Mouse (Mus musculus) embryonic stem cell, embryonic (primary cell): ENCODE data around the gene Gsk3b.

Experiments used
- CTCF ChIA-PET, 4 experiments: fragments of 300-600 bp in 2 of 4; fragments of 350-600 bp in 2 of 4; sonication (Branson Sonifier 250); formaldehyde crosslinking; loops; one replicate each; lab custom pipeline; 2022; ENCODE audit warnings: inconsistent platforms in 2 of 4; lab: Charles Lee
- POLR2A ChIA-PET, 4 experiments: fragments of 300-600 bp in 2 of 4; fragments of 350-600 bp in 2 of 4; sonication (Branson Sonifier 250); formaldehyde crosslinking; loops; one replicate each; lab custom pipeline; 2022; ENCODE audit warnings: antibody characterized with exemption in 4 of 4, inconsistent platforms in 1 of 4; lab: Charles Lee

Gene Gsk3b

DNA sequence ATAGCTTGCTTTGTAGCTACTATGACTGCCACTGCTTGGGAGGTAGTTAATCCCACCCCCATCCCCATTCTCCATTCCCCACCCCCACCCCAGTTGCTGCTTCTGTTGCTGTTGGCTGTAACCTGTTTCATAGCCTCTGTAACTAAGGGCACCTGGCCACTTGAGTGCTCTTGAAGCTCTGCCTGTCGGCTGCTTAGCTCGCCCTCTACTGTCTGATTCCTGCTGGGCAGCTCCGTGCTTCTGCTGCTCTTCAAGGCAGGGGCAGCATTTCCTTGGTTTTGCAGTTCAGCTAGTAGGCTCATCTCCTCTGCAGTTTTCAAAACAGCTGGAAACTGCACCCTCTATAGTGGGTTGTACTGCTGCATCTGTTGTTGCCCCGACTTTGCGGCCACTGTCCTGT lies 48.5 kb downstream of the Gsk3b start:
- POLR2A ChIA-PET = interaction anchor here (0.6 to 3.0 kb wide), 25 partner anchors 9 to 474 kb away, joined by 3 to 18 read pairs (median 4); partner anchors contain the start of gene Gsk3b (in 3 of the 4)
- CTCF ChIA-PET = interaction anchor here (0.5 to 2.3 kb wide), 21 partner anchors 9 to 1167 kb away, joined by 3 to 11 read pairs (median 4); partner anchors contain the start of gene Gsk3b (in 1 of the 4)

DNA sequence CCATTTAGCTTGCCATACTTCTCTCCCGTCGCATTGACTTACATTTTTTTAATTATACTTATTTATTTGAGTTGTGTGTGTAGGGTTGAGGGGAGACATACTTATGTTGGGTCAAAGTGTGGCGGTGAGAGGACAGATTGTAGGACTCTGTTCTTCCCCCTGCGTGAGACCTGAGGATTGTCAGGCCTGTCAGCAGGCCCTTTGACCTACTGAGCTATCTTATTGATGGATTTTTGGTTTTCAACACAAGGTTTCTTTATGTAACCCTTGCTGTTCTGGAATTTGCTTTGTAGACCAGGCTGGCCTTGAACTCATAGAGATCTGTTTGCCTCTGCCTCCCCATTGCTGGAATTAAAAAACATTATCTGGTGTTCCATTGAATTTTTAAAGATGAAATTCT lies 56.1 kb downstream of the Gsk3b start:
- ChIA-PET CTCF (interaction anchor here in 2 of 4 experiments (0.7 to 1.0 kb wide), 2 partner anchors 136 to 1593 kb away, joined by 3 to 4 read pairs; no protein-coding TSS in a partner anchor), POLR2A (interaction anchor here in 1 of 4 experiments (0.8 to 2.4 kb wide), 3 partner anchors 8 to 62 kb away, joined by 3 to 6 read pairs (median 6); no protein-coding TSS in a partner anchor)

DNA sequence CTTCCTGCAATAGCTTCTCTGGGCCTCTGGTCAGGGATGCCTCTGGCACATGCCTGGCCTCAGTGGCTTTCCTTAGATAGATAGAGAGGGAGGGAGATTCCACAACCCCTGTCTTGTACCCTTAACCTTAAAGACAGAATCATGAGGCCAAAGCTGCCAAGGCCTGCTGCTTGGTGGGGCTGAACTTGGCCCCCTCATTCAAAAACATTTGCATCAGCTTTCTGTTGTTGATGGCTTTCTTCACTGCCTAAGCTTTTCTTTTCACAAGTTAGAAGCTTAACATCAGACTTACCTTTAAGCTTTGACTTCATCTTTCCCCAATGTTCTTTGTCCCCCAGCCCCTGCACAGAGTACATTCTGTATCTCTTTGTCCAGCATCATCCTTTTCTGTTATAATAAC lies 61.8 kb downstream of the Gsk3b start:
- CTCF ChIA-PET = interaction anchor here in 3 of 4 experiments (0.7 to 1.5 kb wide), 3 partner anchors 14 to 46 kb away, joined by 3 to 7 read pairs (median 3); no protein-coding TSS in a partner anchor
- POLR2A ChIA-PET = interaction anchor here in 3 of 4 experiments (0.6 to 4.8 kb wide), 17 partner anchors 9 to 321 kb away, joined by 3 to 18 read pairs (median 4); partner anchors contain the start of gene Gsk3b (in 3 of the 3)

GRCm38 (mm10) chr16:38157854-38158622 lies 69.2 kb downstream of the Gsk3b start:
- ChIA-PET POLR2A (interaction anchor here in 1 of 4 experiments (0.9 to 3.0 kb wide), 6 partner anchors 8 to 69 kb away, joined by 3 to 8 read pairs (median 4); partner anchors contain the start of gene Gsk3b), CTCF (interaction anchor here in 2 of 4 experiments (0.7 kb wide), 2 partner anchors 11 to 39 kb away, joined by 3 to 5 read pairs; no protein-coding TSS in a partner anchor)

DNA sequence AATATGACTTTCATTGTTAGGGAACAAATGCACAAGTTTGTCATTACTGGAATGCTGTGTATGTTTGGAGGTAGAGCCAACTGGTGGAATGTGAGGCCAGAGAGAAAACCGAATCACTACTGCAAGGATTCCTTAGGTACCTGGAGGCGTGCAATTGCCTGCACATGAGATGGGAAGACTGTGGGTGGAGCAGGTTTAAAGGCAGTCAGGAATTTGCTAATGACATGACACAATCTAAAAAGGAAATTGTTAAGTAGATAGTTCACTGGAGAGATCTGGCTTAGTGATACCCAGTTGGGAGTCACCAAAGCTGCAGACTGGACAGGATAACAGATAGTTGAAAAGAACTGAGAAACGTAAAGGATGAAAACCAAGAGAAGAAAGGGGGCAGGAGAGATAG lies 73.2 kb downstream of the Gsk3b start:
- ChIA-PET POLR2A (interaction anchor here in 1 of 4 experiments (1.4 to 2.0 kb wide), 3 partner anchors 9 to 20 kb away, joined by 4 to 5 read pairs (median 5); no protein-coding TSS in a partner anchor), CTCF (interaction anchor here in 1 of 4 experiments (0.6 kb wide), 1 partner anchor 85 kb away, joined by 3 read pairs; no protein-coding TSS in a partner anchor)

- ChIA-PET CTCF (interaction anchor here in 1 of 4 experiments (0.6 kb wide), 1 partner anchor 32 kb away, joined by 6 read pairs; no protein-coding TSS in a partner anchor), POLR2A (interaction anchor here in 3 of 4 experiments (0.6 to 2.0 kb wide), 14 partner anchors 11 to 633 kb away, joined by 3 to 7 read pairs (median 4); partner anchors contain the start of gene Gsk3b (in 2 of the 3))
Observed at GRCm38 (mm10) chr16:38164811-38165591, 76.2 kb downstream of the Gsk3b start.

- POLR2A ChIA-PET = interaction anchor here (0.6 to 4.3 kb wide), 37 partner anchors 8 to 1965 kb away, joined by 3 to 24 read pairs (median 4); partner anchors contain the start of gene Gsk3b (in 3 of the 4)
- CTCF ChIA-PET = interaction anchor here (0.5 to 1.4 kb wide), 13 partner anchors 9 to 373 kb away, joined by 3 to 6 read pairs (median 3); no protein-coding TSS in a partner anchor
Observed at GRCm38 (mm10) chr16:38168971-38169370, 80.2 kb downstream of the Gsk3b start.

- POLR2A ChIA-PET = interaction anchor here in 1 of 4 experiments (0.6 to 1.6 kb wide), 2 partner anchors 10 to 194 kb away, joined by 3 to 7 read pairs; no protein-coding TSS in a partner anchor
Observed at GRCm38 (mm10) chr16:38179150-38179549, 90.3 kb downstream of the Gsk3b start.

DNA sequence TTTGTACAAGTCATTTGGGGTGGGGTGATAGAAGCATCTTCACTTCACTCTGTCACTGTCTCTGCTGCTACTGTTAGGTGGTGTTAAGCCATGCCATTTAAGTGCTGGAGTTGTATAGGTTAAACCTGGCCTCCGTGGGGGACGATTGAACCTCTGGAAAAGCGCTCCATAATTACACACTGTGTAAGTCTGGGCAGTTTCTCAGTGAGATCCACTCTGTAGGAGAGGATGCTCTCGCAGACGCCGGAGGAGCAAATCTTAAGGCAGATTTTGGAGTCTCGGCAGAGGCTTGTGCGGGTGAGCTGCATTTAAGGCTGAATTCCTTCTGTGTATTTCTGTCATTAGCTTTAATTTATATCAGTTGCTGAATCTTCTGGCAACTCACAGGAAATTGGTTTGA lies 92.6 kb downstream of the Gsk3b start:
- CTCF ChIA-PET = interaction anchor here in 2 of 4 experiments (1.0 to 1.8 kb wide), 3 partner anchors 15 to 607 kb away, joined by 3 to 5 read pairs (median 4); no protein-coding TSS in a partner anchor
- POLR2A ChIA-PET = interaction anchor here in 3 of 4 experiments (1.1 to 3.6 kb wide), 5 partner anchors 10 to 93 kb away, joined by 3 to 22 read pairs (median 4); partner anchors contain the start of gene Gsk3b (in 1 of the 3)

More at GRCm38 (mm10) chr16:38179150-38179549, 90.3 kb downstream of the Gsk3b start:
- CTCF ChIA-PET = no interaction called here

DNA sequence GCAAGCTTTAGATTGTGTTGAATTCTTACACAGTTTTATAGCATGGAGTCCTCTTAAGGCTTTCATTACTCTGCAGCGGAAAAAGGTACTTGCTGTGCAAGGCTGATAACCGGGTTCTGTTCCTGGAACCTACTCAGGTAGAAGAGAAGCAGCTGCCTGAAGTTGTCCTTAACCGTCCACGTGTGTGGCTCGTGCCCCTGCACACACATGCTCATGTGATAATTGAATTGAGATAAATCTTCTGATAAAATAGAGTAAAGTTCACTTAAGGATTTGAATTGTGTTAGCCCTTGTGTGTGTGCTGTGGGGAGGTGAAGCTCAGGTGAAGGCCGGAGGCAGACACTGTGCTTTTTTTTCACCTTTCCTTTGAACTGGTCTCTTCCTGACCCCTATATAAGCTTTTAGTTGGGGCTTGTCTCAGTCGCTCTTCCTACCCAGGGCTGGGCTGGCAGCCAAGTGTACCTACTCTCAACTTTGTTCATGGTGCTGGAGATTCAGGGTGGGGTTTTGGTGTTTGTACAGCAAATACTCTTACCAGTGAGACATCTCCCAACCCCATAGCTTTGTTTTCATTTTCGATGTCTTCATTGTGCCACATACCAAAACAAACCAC lies 96.0 kb downstream of the Gsk3b start:
- POLR2A ChIA-PET = interaction anchor here in 3 of 4 experiments (0.9 to 1.6 kb wide), 7 partner anchors 8 to 316 kb away, joined by 3 to 4 read pairs (median 3); partner anchors contain the start of gene Gsk3b (in 1 of the 3)
- CTCF ChIA-PET = interaction anchor here (0.6 to 1.3 kb wide), 6 partner anchors 9 to 223 kb away, joined by 3 to 5 read pairs (median 3); no protein-coding TSS in a partner anchor

GRCm38 (mm10) chr16:38189952-38190351 lies 101.2 kb downstream of the Gsk3b start:
- ChIA-PET POLR2A (interaction anchor here in 2 of 4 experiments (0.6 to 2.6 kb wide), 8 partner anchors 13 to 376 kb away, joined by 3 to 8 read pairs (median 4); partner anchors contain the start of gene Gsk3b (in 1 of the 2)), CTCF (no interaction called here)

GRCm38 (mm10) chr16:38190531-38190930 lies 101.7 kb downstream of the Gsk3b start:
- CTCF ChIA-PET = no interaction called here

DNA sequence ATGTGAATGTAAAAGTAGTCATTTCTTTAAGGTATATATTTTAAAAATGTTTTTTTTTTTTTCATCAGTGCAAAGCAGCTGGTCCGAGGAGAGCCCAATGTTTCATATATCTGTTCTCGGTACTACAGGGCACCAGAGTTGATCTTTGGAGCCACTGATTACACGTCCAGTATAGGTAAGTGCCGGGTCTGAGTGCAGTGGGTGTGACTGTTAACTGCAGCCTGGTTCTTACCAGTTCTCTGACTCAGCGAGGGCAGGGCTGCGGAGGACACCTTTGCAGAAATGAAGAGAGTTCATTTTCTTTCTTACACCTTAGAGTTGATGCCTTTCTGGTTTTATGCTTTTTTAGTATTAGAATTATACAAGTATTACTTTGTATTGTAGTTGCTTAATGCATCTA lies 102.7 kb downstream of the Gsk3b start:
- ChIA-PET CTCF (no interaction called here), POLR2A (interaction anchor here in 2 of 4 experiments (0.5 to 2.5 kb wide), 6 partner anchors 20 to 1376 kb away, joined by 3 to 8 read pairs (median 6); partner anchors contain the start of genes Arhgap31 (in 1 of the 2) and Gsk3b (in 1 of the 2))

More at GRCm38 (mm10) chr16:38190531-38190930, 101.7 kb downstream of the Gsk3b start:
- POLR2A ChIA-PET = interaction anchor here in 2 of 4 experiments (0.6 to 2.6 kb wide), 4 partner anchors 19 to 103 kb away, joined by 3 to 8 read pairs (median 6); partner anchors contain the start of gene Gsk3b (in 1 of the 2)

- POLR2A ChIA-PET = interaction anchor here in 1 of 4 experiments (0.9 to 2.5 kb wide), 4 partner anchors 17 to 104 kb away, joined by 3 to 8 read pairs (median 5); partner anchors contain the start of gene Gsk3b
- CTCF ChIA-PET = interaction anchor here in 1 of 4 experiments (0.6 kb wide), 1 partner anchor 271 kb away, joined by 3 read pairs; no protein-coding TSS in a partner anchor
Observed at GRCm38 (mm10) chr16:38192640-38193039, 103.8 kb downstream of the Gsk3b start.

DNA sequence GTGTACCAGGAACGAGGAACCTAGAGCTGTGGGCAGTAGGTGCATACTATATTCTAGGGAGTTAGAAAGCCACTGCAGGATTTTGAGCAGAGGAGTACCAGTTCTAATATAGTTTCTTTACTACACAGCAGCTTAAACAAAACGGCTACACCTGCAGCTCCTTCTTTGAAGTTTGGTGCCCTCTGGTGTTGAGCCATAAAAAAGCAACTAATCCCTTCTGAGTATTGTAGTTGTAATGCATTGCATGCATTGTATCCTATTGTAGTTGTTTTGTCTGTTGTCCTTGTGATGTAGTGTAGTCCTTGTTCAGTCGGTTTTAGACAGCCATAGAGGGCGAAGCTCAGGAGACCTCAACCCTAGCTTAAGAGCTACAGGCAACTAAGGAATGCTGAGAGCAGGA lies 108.5 kb downstream of the Gsk3b start:
- POLR2A ChIA-PET = interaction anchor here (0.6 to 1.7 kb wide), 18 partner anchors 9 to 266 kb away, joined by 3 to 10 read pairs (median 4); partner anchors contain the start of gene Gsk3b (in 2 of the 4)
- CTCF ChIA-PET = interaction anchor here (0.5 to 2.5 kb wide), 73 partner anchors 8 to 1088 kb away, joined by 3 to 19 read pairs (median 4); partner anchors contain the start of gene Gsk3b (in 3 of the 4)

GRCm38 (mm10) chr16:38205272-38205671 lies 116.5 kb downstream of the Gsk3b start:
- POLR2A ChIA-PET = interaction anchor here in 3 of 4 experiments (0.8 to 2.3 kb wide), 12 partner anchors 8 to 117 kb away, joined by 3 to 12 read pairs (median 4); partner anchors contain the start of gene Gsk3b (in 2 of the 3)

More at GRCm38 (mm10) chr16:38205272-38205671, 116.5 kb downstream of the Gsk3b start:
- CTCF ChIA-PET = interaction anchor here (0.6 to 1.9 kb wide), 5 partner anchors 8 to 293 kb away, joined by 3 to 8 read pairs (median 6); no protein-coding TSS in a partner anchor
